Mouse (Mus musculus): ENCODE data around the gene Sult2a2. TPM values are rescaled to one million over a fixed set of nuclear protein-coding genes. Genes with fewer than 3 reads are reported as not detected.
"Not testable (repeated sequence)": the region's sequence is repeated elsewhere in the genome, so short reads cannot be mapped to it uniquely, and the experiment has no call there.

Gene Sult2a2
- polyA plus RNA-seq (2015; fragmentation: Nextera tagmentation; extraction: Ambion mirVana), result not detected in 2 replicates

- H3K4me2 ChIP-seq; H3K4me1 ChIP-seq; H3K9me3 ChIP-seq (replicated peaks); H3K4me3 ChIP-seq (replicated peaks); H3K27me3 ChIP-seq; H3K27ac ChIP-seq; ATAC-seq (replicated peaks; ENCODE audit: low FRiP score); H3K36me3 ChIP-seq; H3K9ac ChIP-seq: not testable (repeated sequence)
- 83% methylated on average over 1 of the region's 2 CpGs for WGBS
Observed at GRCm38 (mm10) chr7:13733205-13733604, at the start of gene Sult2a2. Gene Sult2a2, plus strand, starts transcription at chr7:13733505.

- Histone ChIP-seq H3K9me3 (replicated peaks) (no peaks in the 10 kb centered on the region), H3K27ac (no peak overlapping the region), H3K9ac (no peak overlapping the region), H3K4me3 (replicated peaks) (no peak overlapping the region), H3K27me3 (no peaks in the 10 kb centered on the region), H3K36me3 (no peaks in the 10 kb centered on the region), H3K4me2 (no peak overlapping the region), H3K4me1 (no peaks in the 10 kb centered on the region)
- 88% methylated on average over 1 of the region's 1 CpGs for WGBS
- ATAC-seq (replicated peaks; ENCODE audit: low FRiP score), result no peak
Observed at GRCm38 (mm10) chr7:13813913-13814312, 80.6 kb downstream of the Sult2a2 start.

Other genes with a start within 250 kb of the Sult2a2 start
- gene Bsph2, start 162.4 kb upstream of the Sult2a2 start, polyA plus RNA-seq (2015; fragmentation: Nextera tagmentation; extraction: Ambion mirVana), result not detected in 2 replicates
- not detected in 2 replicates for gene Sult2a5, start 109.5 kb upstream of the Sult2a2 start, polyA plus RNA-seq (2015; fragmentation: Nextera tagmentation; extraction: Ambion mirVana)
- gene Sult2a1, start 103.9 kb downstream of the Sult2a2 start, polyA plus RNA-seq (2015; fragmentation: Nextera tagmentation; extraction: Ambion mirVana), result not detected in 2 replicates